Mouse (Mus musculus): Measurements from ENCODE around the gene Uba52.

The Uba52 gene

GRCm38 (mm10) chr8:70505698-70506327 is 4.8 kb downstream of the Uba52 start:
- in situ Hi-C loops (cut with MboI; ENCODE audit: unreplicated experiment in 2 of 2), result loop anchor here in 1 of 2 experiments (5.0 kb wide), 1 partner anchor 89 kb away; no protein-coding TSS in a partner anchor

DNA sequence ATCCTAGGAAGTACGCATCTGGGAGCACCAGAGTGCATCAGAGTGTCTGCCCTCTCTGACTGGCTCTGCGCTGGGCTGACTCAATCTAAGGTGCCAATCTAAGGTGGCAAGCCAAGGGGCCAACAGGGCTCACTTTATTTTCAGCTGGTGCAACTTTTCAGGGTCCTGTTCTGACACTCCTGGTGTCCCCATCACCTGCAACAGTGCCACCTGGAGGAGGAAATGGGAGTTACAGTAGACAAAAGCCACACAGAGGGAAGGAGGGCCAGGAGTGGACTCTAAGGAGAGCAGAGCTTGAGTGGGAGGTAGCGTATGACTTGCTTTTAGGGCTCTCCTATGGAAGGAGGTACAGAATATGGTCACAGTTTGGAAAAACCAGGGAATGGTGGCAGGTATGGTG is 5.8 kb downstream of the Uba52 start:
- in situ Hi-C loops (cut with MboI; ENCODE audit: unreplicated experiment in 2 of 2), result loop anchor here (5.0 kb wide), 2 partner anchors 88 to 93 kb away; no protein-coding TSS in a partner anchor

DNA sequence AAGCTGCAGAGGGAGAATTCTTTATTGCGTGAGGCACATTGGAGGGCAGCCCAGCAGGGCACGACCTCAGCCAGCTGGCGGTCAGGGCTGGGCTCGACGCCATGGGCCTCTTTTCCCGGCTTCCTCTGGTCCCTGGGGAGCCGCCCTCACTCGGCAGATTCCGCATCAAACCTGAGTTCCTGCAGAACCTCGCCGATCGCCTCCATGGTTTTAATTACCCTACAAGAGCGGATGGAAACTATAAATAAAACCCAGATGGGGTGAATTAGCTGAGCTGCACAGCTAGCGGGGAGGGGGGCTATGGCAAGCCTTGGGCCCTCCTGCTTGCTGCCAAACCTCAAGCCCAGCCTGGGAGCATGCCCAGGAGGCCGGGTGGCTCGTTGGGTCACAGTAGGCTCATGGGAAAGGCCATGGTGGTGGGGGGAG is 6.3 kb downstream of the Uba52 start:
- in situ Hi-C loops (cut with MboI; ENCODE audit: unreplicated experiment in 2 of 2), result loop anchor here in 1 of 2 experiments (5.0 kb wide), 1 partner anchor 92 kb away; no protein-coding TSS in a partner anchor

DNA sequence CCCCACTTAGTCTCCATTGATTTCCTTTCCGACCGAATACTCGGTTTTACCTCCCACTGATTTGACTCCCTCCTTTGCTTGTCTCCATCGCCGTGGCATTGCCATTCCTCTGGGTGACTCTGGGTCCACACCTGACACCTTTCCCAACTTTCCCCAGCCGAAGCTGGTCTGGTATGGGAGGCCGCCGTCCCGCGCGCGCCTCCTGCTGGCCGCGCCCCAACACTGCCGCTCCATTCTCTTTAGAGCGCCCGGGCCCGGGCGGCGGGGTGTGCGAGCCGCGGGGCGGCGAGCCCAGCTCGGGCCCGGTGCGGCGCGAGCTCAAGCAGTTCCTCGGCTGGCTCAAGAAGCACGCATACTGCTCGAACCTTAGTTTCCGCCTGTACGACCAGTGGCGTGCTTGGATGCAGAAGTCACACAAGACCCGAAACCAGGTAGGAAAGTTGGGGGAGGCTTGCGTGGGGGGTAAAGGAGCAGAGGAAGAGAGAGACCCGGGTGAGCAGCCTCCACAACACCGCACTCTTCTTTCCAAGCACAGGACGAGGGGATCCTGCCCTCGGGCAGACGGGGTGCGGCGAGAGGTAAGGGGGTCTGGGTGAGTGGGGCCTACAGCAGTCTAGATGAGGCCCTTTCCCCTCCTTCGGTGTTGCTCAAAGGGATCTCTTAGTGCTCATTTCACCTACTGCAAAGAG is 7.4 kb downstream of the Uba52 start:
- in situ Hi-C loops (cut with MboI; ENCODE audit: unreplicated experiment in 2 of 2), result loop anchor here in 1 of 2 experiments (5.0 kb wide), 1 partner anchor 91 kb away; no protein-coding TSS in a partner anchor

DNA sequence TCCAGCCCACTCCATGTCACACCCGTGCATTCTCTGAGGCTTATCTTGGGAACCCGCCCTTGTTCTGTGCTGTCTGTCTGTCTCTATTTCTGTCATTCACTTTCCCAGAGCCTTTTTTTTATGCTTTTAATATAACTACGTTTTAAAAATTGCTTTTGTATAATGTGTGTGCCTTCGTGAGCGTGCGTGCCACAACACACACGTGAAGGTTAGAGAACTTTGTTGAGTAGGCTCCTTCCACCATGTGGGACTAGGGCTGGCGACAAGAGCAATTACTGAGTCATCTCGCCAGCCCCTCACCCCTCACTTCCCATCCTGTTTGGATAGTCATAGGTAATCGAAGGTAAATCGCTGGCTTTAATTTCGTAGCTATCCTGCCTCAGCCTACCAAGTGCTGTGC is 8.1 kb downstream of the Uba52 start:
- in situ Hi-C loops (cut with MboI; ENCODE audit: unreplicated experiment in 2 of 2), result loop anchor here in 1 of 2 experiments (5.0 kb wide), 1 partner anchor 90 kb away; no protein-coding TSS in a partner anchor

DNA sequence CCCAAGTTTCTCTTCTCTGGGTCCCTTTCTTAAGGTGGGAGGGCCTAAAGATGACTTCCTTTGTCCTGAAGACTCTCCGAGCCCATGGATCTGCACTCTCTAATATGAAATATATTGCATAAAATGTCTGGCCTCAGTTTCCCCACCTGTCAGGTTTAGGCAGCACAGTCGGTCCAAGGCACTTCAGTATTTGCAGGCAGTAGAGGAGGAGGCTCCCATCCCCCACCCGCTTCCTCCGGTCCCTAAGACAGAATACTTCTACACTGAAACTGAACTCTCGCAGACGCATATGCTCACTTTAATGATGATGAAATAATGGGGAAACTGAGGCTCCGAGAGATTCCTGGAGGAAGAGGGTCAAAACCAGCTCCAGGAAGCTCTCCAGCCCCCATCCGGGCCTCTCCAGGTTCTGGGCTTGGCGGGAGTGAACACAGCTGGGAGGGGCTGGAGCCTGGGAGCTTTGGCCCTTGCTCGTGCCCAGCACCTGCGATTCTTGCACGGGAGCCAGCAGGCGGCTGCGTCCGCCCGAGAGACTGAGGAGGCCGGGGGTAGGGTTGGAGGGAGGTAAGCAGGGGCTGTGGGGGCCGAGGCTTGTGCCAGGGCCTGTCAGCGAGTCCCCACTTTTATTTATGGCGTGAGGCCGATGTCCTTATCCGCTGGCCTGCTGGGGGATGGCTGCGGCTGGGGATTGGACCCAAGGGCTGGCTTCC is 8.6 kb downstream of the Uba52 start:
- in situ Hi-C loops (cut with MboI; ENCODE audit: unreplicated experiment in 2 of 2), result loop anchor here in 1 of 2 experiments (5.0 kb wide), 1 partner anchor 90 kb away; no protein-coding TSS in a partner anchor

GRCm38 (mm10) chr8:70500386-70501301 is 10.0 kb downstream of the Uba52 start:
- in situ Hi-C loops (cut with MboI; ENCODE audit: unreplicated experiment in 2 of 2), result loop anchor here in 1 of 2 experiments (5.0 kb wide), 1 partner anchor 88 kb away; no protein-coding TSS in a partner anchor

DNA sequence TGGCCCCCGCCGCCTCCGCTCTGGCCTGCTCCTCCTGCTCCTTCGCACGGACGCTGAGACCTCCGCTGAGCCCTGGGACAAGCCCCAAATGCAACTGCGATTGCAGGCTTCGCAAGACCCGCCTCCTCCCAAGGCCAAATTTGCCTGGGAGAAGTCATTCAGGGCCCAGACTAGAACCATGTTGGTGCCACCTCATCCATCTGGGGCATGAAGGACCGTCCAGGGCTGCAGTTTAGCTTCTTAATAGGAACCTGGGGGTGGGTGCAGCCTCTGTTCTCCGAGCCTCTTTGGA is 14.9 kb downstream of the Uba52 start:
- in situ Hi-C loops (cut with MboI; ENCODE audit: unreplicated experiment in 2 of 2), result no loop called here

GRCm38 (mm10) chr8:70495001-70495770 is 15.4 kb downstream of the Uba52 start:
- in situ Hi-C loops (cut with MboI; ENCODE audit: unreplicated experiment in 2 of 2), result no loop called here

GRCm38 (mm10) chr8:70494416-70494945 is 16.1 kb downstream of the Uba52 start:
- in situ Hi-C loops (cut with MboI; ENCODE audit: unreplicated experiment in 2 of 2), result no loop called here

DNA sequence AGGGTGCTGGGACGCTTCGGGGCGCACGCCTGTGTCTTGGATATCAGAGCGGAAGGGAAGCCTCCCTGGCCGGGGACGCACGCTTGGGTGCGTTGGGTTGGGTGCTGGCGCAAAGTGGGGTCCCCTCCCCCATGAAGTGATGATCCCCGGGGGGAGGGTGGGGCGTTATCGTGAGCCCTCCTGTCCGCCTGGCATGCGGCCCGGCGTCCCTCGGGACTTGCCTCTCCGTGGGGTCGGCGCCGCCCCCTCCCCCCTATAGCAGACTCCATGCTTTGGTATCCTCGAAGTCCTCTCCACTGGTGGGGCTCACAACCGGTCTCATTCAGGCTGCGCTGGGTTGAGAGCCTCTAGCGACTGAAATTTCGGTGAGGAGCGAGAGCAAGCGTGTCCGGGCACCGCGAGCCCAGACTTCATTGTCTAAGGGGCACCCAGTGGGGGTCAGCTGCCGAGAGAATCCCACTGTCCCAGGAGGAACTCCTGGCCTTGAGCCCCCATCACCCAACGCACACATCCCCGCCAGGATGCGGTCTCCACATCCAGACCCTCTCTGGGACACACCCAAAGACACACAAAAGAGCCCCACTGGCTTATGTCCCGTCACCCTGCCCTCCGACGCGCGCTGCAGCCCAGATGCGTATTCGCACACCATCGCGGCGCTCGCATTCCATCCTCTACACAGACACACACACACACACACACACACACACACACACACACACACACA is 16.7 kb downstream of the Uba52 start:
- in situ Hi-C loops (cut with MboI; ENCODE audit: unreplicated experiment in 2 of 2), result no loop called here

- in situ Hi-C loops (cut with MboI; ENCODE audit: unreplicated experiment in 2 of 2), result no loop called here
Observed at GRCm38 (mm10) chr8:70492664-70493640, 17.6 kb downstream of the Uba52 start, which contains the start of gene Crlf1. Gene Crlf1, plus strand, starts transcription at chr8:70493158.

DNA sequence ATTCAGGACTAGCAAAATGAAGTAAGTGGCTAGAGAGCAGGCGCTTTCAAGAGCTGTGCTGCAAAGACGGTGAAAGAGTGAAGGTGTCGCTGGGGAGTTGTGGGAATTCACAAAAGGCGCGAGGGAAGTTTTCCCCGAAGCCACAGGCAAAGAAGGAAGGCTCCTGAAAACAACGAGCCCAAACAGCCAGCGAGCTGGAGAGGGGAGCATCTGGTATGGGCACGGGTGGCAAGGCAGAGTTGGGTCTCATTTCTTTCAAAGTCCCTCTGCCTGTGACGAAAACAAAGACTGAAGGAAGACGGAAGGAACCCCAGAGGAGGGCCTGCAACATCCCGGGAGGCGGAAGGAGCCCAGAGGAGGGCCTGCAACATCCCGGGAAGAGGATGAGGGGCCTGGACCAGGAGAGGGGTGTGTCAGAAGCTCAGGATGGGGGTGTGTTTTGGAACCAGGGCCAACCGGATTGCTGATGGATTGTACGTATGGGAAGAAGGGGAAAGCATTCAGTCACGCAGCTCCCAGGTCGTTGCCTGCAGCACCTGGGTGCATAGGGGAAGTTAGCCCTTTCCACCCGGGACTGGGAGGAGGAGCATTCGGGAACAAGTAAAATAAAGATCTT is 19.6 kb downstream of the Uba52 start:
- in situ Hi-C loops (cut with MboI; ENCODE audit: unreplicated experiment in 2 of 2), result no loop called here

DNA sequence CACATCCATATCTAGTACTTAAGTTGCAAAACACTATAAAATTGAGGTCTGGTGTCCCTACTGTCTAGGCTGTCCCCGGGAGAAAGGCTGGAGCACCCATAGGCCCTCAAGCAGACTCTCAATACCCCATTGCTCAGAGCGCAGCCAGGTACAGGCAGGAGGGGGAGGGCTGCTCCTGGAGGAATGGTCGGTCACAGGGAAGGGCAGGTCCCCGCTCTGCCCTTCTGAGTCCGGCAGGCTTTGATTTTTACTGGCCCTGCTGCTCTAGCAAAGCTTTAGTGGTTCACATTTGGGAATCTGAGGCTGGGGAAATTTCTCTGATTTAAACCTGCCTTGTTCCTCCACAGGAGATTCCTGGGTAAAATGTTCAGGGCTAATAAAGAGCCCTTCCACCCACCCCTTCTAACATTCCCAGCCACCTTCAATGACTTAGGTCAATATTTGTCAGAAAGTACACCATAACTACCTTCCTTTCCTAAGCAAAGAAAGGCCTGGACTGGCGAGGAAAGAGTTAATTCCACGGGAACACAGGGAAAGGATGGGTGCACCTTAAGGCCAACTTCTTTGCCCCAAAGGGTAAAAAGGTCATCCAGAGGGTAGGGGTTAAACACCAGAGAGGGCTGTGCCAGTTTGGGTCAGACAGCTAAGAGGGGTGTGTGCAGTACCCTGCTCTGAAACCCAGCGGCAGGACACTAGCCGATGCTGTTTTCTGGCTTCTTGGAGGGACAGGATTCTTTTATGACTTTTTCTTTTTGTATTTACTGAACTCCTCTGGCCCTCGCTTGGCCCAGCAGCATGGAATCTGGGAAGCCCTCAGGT is 20.3 kb downstream of the Uba52 start:
- in situ Hi-C loops (cut with MboI; ENCODE audit: unreplicated experiment in 2 of 2), result no loop called here

DNA sequence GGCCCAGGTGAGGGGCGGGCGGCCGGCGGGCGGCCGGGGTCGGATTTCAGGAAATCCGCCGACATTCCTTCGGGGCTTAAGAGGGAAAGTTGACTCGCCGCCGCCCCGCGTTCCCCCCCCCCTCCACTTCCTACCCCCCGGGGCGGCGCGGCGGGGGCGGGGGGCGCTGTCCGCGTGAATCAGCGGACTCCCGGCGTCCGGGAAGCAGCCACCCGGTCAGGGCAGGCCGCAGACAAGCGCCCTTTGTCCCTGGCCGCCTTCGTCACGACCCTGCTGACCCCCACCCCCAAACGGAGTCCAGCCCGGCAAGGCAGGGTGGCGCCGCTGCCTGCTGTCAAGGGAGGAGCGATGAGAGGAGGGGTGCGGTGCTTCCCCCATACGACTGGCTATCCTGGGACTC is 21.0 kb downstream of the Uba52 start:
- in situ Hi-C loops (cut with MboI; ENCODE audit: unreplicated experiment in 2 of 2), result no loop called here

DNA sequence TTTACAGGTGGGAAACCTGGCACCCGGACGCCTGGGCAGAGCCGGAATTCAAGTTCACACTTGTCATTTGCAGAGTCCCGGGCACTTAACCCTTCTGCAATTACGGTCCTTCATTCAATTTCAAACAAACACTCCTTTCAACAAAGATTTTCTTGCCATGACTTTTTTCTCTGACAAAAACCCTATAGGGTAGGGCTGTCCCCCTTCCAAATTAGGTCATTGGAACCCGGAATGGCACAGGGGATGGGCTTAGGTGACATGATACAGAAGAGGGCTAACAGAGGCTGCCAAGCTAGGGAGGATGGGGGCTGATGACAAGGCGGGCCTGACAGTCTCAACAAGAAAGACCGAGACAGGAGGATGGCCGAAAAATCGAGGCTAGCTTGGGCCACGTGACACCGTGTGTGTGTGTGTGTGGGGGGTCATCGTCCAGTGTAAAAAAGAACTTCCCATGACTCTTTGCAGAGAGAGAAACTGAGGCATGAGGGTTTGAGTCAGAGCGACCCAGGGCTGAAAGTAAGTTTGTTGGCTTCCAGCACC is 21.6 kb downstream of the Uba52 start:
- in situ Hi-C loops (cut with MboI; ENCODE audit: unreplicated experiment in 2 of 2), result no loop called here
